Mouse (Mus musculus) midbrain, postnatal 0 days (tissue): Measurements from ENCODE around the gene Otop2. TPM values are rescaled to one million over a fixed set of nuclear protein-coding genes. Genes with fewer than 3 reads are reported as not detected.

ENCODE experiments used
- ATAC-seq: fragments of 200-750 bp; cut with Nextera tagmentation; 2 replicates; pipeline ENCODE4 v1.8.0; 2017; ENCODE audit warnings: moderate number of reproducible peaks, mild to moderate bottlenecking, moderate TSS enrichment, moderate library complexity; ENCODE audit not compliant: low FRiP score
- DNase-seq: peaks from one replicate; pipeline ENCODE4 v3.0.0-alpha.2; 2015; ENCODE audit warnings: low spot score
- H3K27ac ChIP-seq: fragments of 300-500 bp; sonication (generic); 2 replicates; pipeline ENCODE4 v1.5.1; 2014; ENCODE audit warnings: low read depth, mild to moderate bottlenecking, low read length, mixed read lengths
- H3K27me3 ChIP-seq: fragments of 300-500 bp; sonication (generic); 2 replicates; pipeline ENCODE4 v1.6.1; 2014; ENCODE audit warnings: low read length, control low read depth, mixed read lengths; ENCODE audit not compliant: insufficient read depth
- H3K36me3 ChIP-seq: fragments of 300-500 bp; sonication (generic); 2 replicates; pipeline ENCODE4 v1.6.1; 2014; ENCODE audit warnings: low read length, control low read depth, mixed read lengths; ENCODE audit not compliant: insufficient read depth
- H3K4me1 ChIP-seq: fragments of 300-500 bp; sonication (generic); 2 replicates; pipeline ENCODE4 v1.6.1; 2014; ENCODE audit warnings: mild to moderate bottlenecking, control low read depth, antibody characterized with exemption, low read length, mixed read lengths; ENCODE audit not compliant: insufficient read depth
- H3K4me2 ChIP-seq: fragments of 300-500 bp; sonication (generic); 2 replicates; pipeline ENCODE4 v1.6.1; 2014; ENCODE audit warnings: low read depth, mild to moderate bottlenecking, low read length, mixed read lengths; ENCODE audit not compliant: poor library complexity, severe bottlenecking
- H3K4me3 ChIP-seq: fragments of 300-500 bp; sonication (generic); 2 replicates; pipeline ENCODE4 v1.5.1; 2014; ENCODE audit warnings: low read depth, mild to moderate bottlenecking, low read length, moderate library complexity
- H3K9ac ChIP-seq: fragments of 300-500 bp; sonication (generic); replicated peaks from 2 replicates; pipeline ENCODE4 v1.6.1; 2014; ENCODE audit warnings: mild to moderate bottlenecking, low read length, moderate library complexity, mixed read lengths; ENCODE audit not compliant: poor library complexity, severe bottlenecking
- H3K9me3 ChIP-seq: fragments of 300-500 bp; sonication (generic); 2 replicates; pipeline ENCODE4 v1.6.1; 2016; ENCODE audit warnings: low read length, control low read depth
- CTCF ChIP-seq: IDR thresholded peaks from 2 replicates; pipeline ENCODE4 v1.5.1; 2016; ENCODE audit warnings: antibody characterized with exemption, mild to moderate bottlenecking
- WGBS: fragments of 180-500 bp; shearing (Covaris S2); extraction: QIAGEN DNeasy Blood & Tissue Kit; methylation state at CpG from one replicate; pipeline ENCODE4 v1.1.7; 2014; 5-methylcytosine and 5-hydroxymethylcytosine counted together
- polyA plus RNA-seq: library from polyadenylated mRNA; unstranded; fragments of >200 nt; fragmentation: Nextera tagmentation; extraction: Ambion mirVana; gene quantifications from 2 replicates; pipeline ENCODE4 v1.2.1, GENCODE M21; 2015
- total RNA-seq: library from RNA; depleted of rRNA; stranded (reverse); fragments of >200 nt; gene quantifications from 2 replicates; pipeline ENCODE4 v1.2.3, GENCODE M21; 2014

The Otop2 gene
- total and polyA plus RNA-seq, 2 experiments from 2014 or later = 0.05 to 0.15 TPM

- H3K36me3 ChIP-seq = peaks cover 29% of the 10 kb centered on the region
- no peaks in the 10 kb centered on the region for H3K4me1 ChIP-seq
- DNase-seq (no peak), ATAC-seq (no peak)
- H3K27ac ChIP-seq = no peak overlapping the region
- H3K9ac ChIP-seq = no peak overlapping the region
- no peaks in the 10 kb centered on the region for H3K9me3 ChIP-seq
- no peak overlapping the region for H3K4me2 ChIP-seq
- H3K4me3 ChIP-seq = no peak overlapping the region
- WGBS = 50% methylated on average over 6 of the region's 6 CpGs
- TF ChIP-seq CTCF = peak; percentile 49
- no peaks in the 10 kb centered on the region for H3K27me3 ChIP-seq
These were observed 52.8 kb downstream of the Otop2 start for GRCm38 (mm10) chr11:115359726-115360125.

DNA sequence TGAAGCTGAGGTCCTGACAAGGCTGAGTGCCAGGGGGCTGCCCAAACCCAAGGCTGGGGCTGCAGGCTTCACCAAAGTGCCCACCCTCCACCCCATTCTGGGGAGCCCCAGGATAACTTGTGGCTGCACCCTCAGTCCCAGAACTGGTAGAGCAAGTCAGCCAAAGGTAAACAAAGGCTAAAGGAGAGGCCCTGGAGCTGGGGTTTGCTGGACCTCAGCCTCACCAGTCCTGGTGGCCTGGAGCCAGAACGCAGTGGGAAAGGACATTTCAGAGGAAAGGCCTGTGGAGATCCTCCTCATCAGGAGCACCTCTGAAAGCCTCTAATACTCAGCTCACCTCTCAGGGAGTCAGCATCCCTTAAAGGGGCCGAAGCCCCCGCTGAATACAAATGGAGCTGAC is 57.2 kb downstream of the Otop2 start:
- H3K4me1 ChIP-seq = peaks cover 8% of the 10 kb centered on the region; the same call in 1 of the 2 replicates
- no peak overlapping the region for H3K9ac ChIP-seq
- ATAC-seq (no peak), DNase-seq (no peak)
- 87% methylated on average over 3 of the region's 3 CpGs for WGBS
- no peaks in the 10 kb centered on the region for H3K27me3 ChIP-seq
- H3K4me2 ChIP-seq = no peak overlapping the region
- peaks cover 6% of the 10 kb centered on the region for H3K36me3 ChIP-seq
- H3K27ac ChIP-seq = no peak overlapping the region
- no peak for TF ChIP-seq CTCF
- H3K9me3 ChIP-seq = no peaks in the 10 kb centered on the region
- H3K4me3 ChIP-seq = no peak overlapping the region

GRCm38 (mm10) chr11:115366039-115366705 is 59.2 kb downstream of the Otop2 start:
- peak overlapping the region; percentile 87 for H3K9ac ChIP-seq
- peaks cover 8% of the 10 kb centered on the region; the same call in 1 of the 2 replicates for H3K4me1 ChIP-seq
- H3K36me3 ChIP-seq = no peaks in the 10 kb centered on the region
- H3K4me2 ChIP-seq = peak overlapping the region; percentile 93
- ATAC-seq (peak; percentile 5; the same call in 1 of the 2 replicates), DNase-seq (no peak)
- no peak for TF ChIP-seq CTCF
- no peaks in the 10 kb centered on the region for H3K9me3 ChIP-seq
- H3K4me3 ChIP-seq = peak overlapping the region; percentile 82
- H3K27me3 ChIP-seq = no peaks in the 10 kb centered on the region
- peak overlapping the region; percentile 88 for H3K27ac ChIP-seq
- 38% methylated on average over 7 of the region's 7 CpGs for WGBS

DNA sequence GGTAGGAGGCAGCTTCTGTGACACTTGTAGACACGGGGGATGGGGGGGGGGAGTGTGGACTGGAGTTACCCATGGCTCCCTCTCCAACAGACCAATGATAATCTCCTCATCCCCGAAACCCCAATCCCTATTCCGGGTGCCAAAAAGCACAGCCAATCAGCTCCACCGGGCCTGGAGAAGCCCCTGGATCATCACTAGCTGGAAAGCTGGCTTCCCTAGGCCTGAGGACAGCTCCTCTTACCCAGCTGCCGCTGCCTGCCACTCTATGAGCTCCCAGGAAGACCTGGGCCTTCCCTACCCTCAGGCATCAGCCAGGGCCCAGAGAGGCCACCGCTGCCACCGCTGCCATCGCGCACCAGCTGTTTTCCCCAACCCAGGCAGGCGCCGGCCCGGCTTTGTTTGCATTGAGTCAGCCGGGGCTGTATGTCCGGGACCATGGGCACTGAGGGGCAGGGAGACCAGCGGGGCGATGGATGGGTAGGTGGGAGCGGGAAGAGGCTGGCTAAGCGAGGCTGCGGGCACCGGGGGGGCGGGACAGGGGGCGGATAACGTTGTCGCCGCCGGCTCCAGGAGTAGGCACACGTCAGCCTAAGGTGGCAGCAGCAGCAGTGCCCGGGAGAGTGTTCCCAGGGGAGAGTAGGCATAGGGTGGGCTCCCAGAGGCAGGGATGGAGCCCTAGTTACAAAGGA is 59.9 kb downstream of the Otop2 start:
- 1% methylated on average over 28 of the region's 28 CpGs for whole genome bisulfite sequencing
- ATAC-seq (peak; percentile 82), DNase-seq (peak; percentile 87)
- H3K36me3 ChIP-seq = no peaks in the 10 kb centered on the region
- H3K27ac ChIP-seq = peak overlapping the region; percentile 88
- peak overlapping the region; percentile 82 for H3K4me3 ChIP-seq
- no peaks in the 10 kb centered on the region for H3K9me3 ChIP-seq
- peak overlapping the region; percentile 87 for H3K9ac ChIP-seq
- H3K4me2 ChIP-seq = peak overlapping the region; percentile 93
- no peak for TF ChIP-seq CTCF
- H3K27me3 ChIP-seq = no peaks in the 10 kb centered on the region
- H3K4me1 ChIP-seq = peaks cover 8% of the 10 kb centered on the region; the same call in 1 of the 2 replicates

DNA sequence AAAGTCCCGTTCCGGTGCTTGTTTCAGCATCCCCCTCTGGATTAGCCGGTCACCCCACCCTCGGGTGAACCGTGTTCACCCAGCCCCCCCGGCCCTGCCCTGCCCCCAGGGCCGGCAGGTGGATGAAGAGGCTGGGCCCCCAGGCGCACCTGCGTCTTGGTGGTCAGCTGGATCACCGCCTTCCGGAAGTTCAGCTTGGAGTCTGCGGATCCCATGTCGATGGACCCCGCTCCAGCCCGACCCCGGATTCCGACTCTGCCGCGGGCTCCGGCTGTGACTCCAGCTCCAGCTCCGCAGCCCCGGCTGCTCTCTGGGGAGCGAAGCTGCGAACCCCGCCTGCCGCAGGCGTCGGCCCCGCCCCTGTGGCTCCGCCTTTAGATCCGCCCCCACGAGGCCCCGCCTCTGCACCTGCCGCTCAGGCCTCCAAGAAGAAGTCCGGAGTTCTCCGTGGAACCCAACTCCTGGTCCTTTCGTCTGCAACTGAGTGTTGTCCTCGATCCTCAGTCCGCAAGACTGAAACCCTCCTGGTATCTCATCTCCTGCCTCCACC is 60.5 kb downstream of the Otop2 start, which contains the start of gene Hid1:
Gene Hid1, minus strand, starts transcription at position 362 of the 550 bp plus-strand sequence.
- Histone ChIP-seq H3K4me3 (peak within 1 kb of the TSS; percentile 82), H3K4me1 (peaks cover 8% of the 10 kb centered on the region; the same call in 1 of the 2 replicates), H3K27ac (peak within 1 kb of the TSS; percentile 88), H3K9ac (peak within 1 kb of the TSS; percentile 87), H3K36me3 (no peaks in the 10 kb centered on the region), H3K27me3 (no peaks in the 10 kb centered on the region), H3K4me2 (peak within 1 kb of the TSS; percentile 93), H3K9me3 (no peaks in the 10 kb centered on the region)
- DNase-seq (peak; percentile 86), ATAC-seq (0 out of 2 replicates have a peak, but pooled peaks have one; percentile 15)
- no peak for TF ChIP-seq CTCF
- WGBS = under 1% methylated on average over 37 of the region's 39 CpGs
